Mouse (Mus musculus): ENCODE measurements around the gene Shmt2.

The Shmt2 gene

GRCm38 (mm10) chr10:127512307-127512666 is 10.0 kb downstream of the Shmt2 start:
- DNase-seq (ENCODE audit: low read depth) = no peak

GRCm38 (mm10) chr10:127511634-127512306 is 10.5 kb downstream of the Shmt2 start:
- peak; percentile 57 for DNase-seq (ENCODE audit: low read depth)

- DNase-seq (ENCODE audit: low read depth) = no peak
Observed at GRCm38 (mm10) chr10:127510895-127511617, 11.2 kb downstream of the Shmt2 start.

DNA sequence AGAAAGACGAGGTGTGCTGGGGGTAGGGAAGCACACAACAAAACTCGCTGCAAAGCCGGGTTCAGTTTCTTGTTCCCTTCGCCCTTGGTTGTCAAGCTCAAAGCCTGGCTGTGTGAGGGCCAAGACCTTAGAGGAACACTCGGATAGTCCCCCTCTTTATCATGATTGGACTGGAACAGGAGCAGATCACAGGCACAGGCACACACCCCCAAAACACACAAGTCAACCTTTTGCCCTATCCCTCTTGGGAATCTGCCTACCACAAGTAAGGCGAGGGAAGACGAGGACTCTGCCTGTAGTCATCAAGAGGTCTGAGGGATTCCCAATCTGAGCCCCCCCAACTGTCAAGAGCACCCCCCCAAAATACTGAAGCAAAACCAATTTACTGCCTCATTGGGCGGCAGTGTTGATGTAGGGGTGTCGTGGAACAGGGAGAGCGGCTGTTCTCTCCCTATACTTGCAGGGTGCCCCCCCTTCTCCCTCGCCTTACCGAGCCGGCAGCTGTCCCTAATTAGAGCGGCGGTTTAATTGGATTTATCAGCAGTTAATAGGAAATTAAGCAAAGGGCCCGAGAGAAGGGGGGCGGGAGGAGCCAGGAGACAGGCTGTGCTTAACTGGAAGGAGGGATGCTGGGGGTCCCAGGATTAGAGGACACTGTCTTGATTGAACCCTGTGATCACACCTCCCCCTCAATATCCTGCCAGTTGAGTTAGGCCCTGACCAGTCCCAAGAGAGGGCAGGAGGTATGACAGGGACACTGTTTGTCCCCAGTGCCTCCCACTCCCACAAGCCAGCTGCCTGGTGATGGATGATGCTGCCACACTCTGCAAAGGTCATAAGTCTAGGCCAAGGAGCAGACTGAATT is 12.2 kb downstream of the Shmt2 start:
- DNase-seq (ENCODE audit: low read depth) = no peak

DNA sequence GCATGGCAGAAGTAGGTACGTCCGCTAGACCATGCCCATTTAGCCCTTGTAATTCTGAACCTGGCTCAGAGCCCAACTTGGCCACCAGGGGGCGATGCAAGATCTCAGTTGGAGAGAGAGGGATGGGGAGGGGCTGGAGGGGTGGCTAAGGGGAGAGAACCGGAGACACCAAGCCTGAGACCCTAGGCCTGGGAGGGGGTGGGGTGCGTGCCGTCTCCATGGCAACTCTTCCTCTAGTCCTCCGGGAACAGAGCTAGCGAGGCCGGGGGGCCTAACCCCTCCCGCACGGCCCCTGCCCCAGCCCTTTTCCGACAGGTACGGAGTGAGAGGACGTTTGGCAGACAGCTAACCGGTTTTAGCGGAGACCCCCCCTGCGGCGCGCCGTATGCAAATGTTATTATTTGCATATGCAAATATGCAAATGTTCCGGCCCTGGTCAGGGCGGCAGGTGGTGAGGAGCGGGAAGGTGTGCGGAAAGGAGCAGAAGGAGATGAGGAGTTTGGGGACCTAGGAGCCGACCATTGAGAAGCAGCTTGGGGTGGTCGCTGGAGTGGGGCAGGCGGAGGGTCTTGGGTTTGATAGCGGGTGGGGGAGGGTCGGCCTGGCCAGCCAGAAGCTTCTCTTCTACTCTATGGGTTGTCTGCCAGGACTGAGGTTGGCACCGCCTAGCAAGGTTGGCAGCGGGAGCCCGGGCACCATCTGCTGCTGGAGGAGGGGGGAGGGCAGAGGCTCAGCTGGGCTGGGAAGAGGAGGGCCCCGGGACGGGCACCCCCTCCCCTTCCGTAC is 13.0 kb downstream of the Shmt2 start:
- DNase-seq (ENCODE audit: low read depth) = peak; percentile 81

- DNase-seq (ENCODE audit: low read depth) = peak; percentile 82
Observed at GRCm38 (mm10) chr10:127508239-127508638, 14.0 kb downstream of the Shmt2 start.

- peak; percentile 43 for DNase-seq (ENCODE audit: low read depth)
Observed at GRCm38 (mm10) chr10:127500894-127501893, 21.1 kb downstream of the Shmt2 start, which contains the start of gene Stac3. Gene Stac3 (plus strand): TSS chr10:127501686.

GRCm38 (mm10) chr10:127500042-127500441 is 22.2 kb downstream of the Shmt2 start:
- no peak for DNase-seq (ENCODE audit: low read depth)

GRCm38 (mm10) chr10:127499516-127499915 is 22.7 kb downstream of the Shmt2 start:
- no peak for DNase-seq (ENCODE audit: low read depth)

DNA sequence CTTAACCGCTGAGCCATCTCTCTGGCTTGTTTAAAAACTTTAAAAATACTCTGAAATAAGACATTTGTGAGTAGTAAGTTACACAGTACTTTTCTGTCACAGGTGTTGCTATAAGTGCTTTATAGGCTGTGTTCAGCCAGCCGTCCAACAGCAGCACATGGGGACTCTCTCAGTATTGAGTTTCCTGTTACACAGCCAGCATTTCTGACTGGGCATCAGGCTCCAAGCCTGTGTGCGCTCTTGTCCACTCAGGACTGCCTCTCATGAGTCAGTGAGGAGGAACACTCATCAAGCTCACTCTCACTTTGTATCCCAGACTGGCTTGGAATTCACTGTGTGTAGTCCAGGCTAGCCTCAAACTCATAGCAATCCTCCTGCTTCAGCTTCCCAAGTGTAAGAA is 26.1 kb downstream of the Shmt2 start:
- no peak for DNase-seq (ENCODE audit: low read depth)

DNA sequence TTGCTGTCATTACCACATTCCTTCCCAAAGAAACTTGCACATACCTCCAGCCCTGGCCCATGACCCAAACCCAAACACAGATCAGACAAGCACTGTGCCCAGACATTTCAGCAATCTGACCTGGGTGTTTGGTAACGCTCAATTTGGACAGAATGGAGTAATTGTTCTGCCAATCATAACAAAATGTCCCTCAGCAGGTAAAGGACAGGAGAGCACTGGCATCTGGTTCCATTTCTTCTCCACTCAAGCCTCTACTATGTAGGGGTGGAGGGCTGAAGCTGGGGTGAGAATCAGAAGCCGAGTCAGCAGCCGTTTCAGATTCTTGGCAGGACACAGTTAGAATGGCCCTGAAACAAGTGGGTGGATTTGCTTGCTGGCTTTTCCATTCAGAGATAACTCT is 30.1 kb downstream of the Shmt2 start:
- DNase-seq (ENCODE audit: low read depth) = no peak

- no peak for DNase-seq (ENCODE audit: low read depth)
Observed at GRCm38 (mm10) chr10:127491128-127491512, 31.1 kb downstream of the Shmt2 start.

DNA sequence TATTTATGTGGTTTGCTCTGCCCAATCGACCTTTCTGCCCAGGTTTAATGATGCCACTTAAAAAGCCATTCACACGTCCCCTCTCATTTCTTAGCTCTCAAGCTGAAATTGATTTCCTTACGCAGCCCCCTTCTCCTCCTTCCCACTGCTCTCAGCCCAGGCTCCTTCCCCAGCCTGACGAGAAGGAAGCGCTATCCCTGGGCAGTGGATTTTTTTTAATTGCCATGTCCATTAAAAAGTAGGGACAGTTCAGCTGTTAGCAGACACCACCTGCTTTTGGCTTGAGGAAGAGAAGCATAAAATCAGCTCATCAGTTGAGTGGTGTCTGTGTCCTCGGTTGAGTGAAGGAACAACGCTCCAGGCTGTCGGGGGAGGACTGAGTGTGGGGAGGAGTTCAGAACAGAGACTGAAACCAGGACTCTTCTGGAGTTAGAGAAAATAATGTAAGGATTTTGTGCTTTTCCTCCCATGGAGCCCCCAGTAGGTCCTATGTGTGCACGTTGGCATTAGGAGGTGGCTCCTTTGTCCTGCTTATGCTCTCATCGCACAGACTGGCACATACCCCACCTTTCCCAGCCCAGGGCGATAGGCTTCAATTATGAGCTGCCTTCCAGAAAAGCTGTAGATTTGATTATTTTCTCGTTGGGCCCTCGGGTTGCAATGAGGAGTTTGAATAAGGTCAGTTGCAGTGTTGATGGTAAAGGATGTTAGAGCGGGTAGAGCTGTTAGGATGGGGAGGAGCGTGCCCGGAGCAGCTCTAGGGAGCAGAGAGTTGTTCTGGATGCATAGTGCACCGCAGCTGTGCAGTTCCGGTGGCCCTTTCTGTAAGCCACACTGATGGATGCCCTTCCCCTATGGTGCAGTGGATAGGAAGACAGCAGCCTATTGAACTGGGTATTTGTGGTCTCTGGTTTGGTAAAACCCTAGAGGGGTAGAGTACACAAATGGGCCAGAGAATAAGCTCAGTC is 31.8 kb downstream of the Shmt2 start:
- no peak for DNase-seq (ENCODE audit: low read depth)

DNA sequence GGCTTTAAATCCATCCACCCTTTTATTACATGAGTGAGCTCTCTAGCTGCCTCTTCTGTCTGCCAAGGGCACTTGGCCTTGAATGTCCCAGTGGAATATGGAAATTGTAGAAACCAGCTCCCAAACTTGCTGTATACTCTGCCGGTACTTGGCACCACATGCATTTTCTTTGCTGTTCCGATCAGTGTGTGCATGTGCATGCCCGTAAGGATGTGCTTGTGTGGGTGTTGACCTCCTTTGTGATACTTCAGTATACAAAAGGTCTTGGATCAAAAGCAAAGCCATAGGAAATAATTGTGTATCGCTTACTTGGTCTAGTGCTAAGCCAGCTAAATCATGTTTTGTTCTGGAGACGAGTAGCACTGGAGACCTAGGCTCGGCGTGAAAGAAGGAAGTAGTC is 33.4 kb downstream of the Shmt2 start:
- DNase-seq (ENCODE audit: low read depth) = no peak

DNA sequence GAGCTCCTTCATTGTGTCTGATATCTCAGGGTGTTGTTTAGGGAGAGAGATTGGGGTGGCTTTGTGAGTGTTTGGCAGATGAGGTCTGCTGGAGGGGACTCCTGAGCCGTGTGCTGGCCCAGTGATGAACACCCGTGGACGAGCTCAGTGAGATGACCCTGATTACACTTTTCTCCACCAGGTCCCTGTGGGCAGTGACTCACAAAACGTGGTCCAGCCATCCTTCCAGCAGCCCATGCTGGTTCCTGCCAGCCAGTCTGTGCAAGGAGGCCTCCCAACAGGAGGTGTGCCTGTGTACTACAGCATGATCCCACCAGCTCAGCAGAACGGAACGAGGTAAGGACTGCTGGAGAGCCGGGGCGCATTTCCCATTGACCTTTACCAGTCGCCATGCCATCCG is 37.0 kb downstream of the Shmt2 start:
- DNase-seq (ENCODE audit: low read depth) = no peak

GRCm38 (mm10) chr10:127480833-127481813 is 41.1 kb downstream of the Shmt2 start:
- DNase-seq (ENCODE audit: low read depth) = peak; percentile 94

- peak; percentile 69 for DNase-seq (ENCODE audit: low read depth)
Observed at GRCm38 (mm10) chr10:127479131-127479530, 43.1 kb downstream of the Shmt2 start.

DNA sequence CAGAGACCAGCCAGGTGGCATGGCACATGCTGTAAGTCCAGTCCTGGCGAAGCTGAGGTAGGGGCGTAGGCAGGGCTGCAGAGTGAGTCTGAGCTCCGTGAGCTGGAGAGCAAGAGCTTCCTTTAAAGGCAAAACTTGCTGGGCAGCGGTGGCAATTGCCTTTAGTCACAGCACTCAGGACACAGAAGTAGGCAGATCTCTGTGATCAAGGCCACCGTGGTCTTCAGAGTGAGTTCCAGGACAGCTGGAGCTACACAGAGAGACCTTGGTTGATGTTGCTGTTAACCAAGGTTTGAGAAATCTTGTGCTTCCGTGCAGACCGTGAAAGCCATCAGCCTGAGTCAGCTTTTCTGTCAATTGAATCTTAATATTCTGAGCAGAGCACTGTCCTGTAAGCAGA is 44.9 kb downstream of the Shmt2 start:
- DNase-seq (ENCODE audit: low read depth) = no peak

Measured in 416B (cell line).